Mouse (Mus musculus) testis, adult 2 months (tissue): Measurements from ENCODE around the gene Gm10097. TPM values are rescaled to one million over a fixed set of nuclear protein-coding genes. Genes with fewer than 3 reads are reported as not detected.

Experiments
- H3K27ac ChIP-seq: fragments of 200-500 bp; 2 replicates; pipeline ENCODE4 v1.5.1; 2012; ENCODE audit warnings: low read depth, low read length; ENCODE audit not compliant: control insufficient read depth, insufficient read depth
- H3K27me3 ChIP-seq: fragments of 200-500 bp; 2 replicates; pipeline ENCODE4 v1.6.1; 2012; ENCODE audit warnings: mild to moderate bottlenecking, low read length, moderate library complexity; ENCODE audit not compliant: control insufficient read depth, insufficient read depth
- H3K36me3 ChIP-seq: fragments of 200-500 bp; 2 replicates; pipeline ENCODE4 v1.6.1; 2012; ENCODE audit warnings: mild to moderate bottlenecking, low read length; ENCODE audit not compliant: control insufficient read depth, insufficient read depth
- H3K4me1 ChIP-seq: fragments of 200-500 bp; 2 replicates; pipeline ENCODE4 v1.6.1; 2012; ENCODE audit warnings: low read length; ENCODE audit not compliant: control insufficient read depth, insufficient read depth
- H3K4me3 ChIP-seq: fragments of 200-500 bp; 2 replicates; pipeline ENCODE4 v1.5.1; 2012; ENCODE audit warnings: low read depth, mild to moderate bottlenecking, low read length, moderate library complexity, mixed read lengths; ENCODE audit not compliant: control insufficient read depth
- CTCF ChIP-seq: fragments of 200-500 bp; IDR thresholded peaks from 2 replicates; pipeline ENCODE4 v1.5.1; 2012; ENCODE audit warnings: low read depth, mild to moderate bottlenecking, inconsistent platforms, low read length, moderate library complexity; ENCODE audit not compliant: control insufficient read depth, insufficient read depth, insufficient replicate concordance
- POLR2A ChIP-seq: fragments of 200-500 bp; IDR thresholded peaks from 2 replicates; pipeline ENCODE4 v1.6.1; 2012; ENCODE audit warnings: low read depth, mild to moderate bottlenecking, inconsistent platforms, low read length, moderate library complexity; ENCODE audit not compliant: control insufficient read depth
- polyA plus RNA-seq: library from polyadenylated mRNA; depleted of rRNA; stranded (reverse); fragments of >200 nt; gene quantifications from 2 replicates; pipeline ENCODE4 v1.2.3, GENCODE M21; 2012

The Gm10097 gene
- polyA plus RNA-seq, 1 experiment: not detected

DNA sequence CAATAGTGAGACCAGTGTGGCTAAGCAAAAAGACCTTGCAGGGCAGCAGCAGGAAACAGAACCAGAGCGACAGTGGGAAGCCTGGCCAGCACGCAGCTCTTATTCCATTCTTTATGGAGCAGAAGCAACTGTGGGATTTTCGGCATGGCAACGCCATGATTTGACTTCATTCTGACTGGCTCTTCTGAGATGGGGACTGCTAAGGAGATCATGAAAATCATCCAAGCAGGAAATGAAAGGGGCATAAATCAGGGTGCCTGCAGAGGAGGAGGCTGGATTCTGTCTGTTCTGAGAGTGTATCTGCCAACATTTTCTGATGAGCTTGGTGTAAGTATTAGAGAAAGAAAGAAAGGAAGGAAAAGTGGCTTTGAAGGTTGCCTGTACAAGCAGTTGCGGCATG is 47.2 kb downstream of the Gm10097 start:
- Histone ChIP-seq H3K27ac (no peak overlapping the region), H3K4me1 (no peaks in the 10 kb centered on the region), H3K4me3 (no peak overlapping the region), H3K36me3 (no peaks in the 10 kb centered on the region), H3K27me3 (no peaks in the 10 kb centered on the region)
- TF ChIP-seq CTCF: no peak
- TF ChIP-seq POLR2A: no peak

DNA sequence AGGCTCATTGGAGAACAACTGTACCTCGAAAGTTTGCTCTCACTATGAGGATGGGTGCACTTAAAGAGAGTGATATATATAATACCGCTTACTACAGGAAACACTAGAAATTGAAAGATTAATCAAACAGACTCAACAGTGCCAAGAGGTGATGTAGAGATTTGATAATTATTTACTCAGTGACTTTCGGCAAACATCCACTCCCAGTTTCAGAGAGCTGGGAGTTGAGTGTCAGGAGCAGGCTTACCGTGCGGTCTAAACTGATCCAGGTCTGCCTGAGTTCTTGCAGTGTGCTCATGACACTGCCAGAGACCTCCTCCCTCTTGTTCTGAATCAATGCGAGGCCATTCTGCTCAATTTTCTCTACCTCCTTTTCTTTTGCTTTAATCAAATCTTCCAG is 47.7 kb downstream of the Gm10097 start:
- no peak overlapping the region for H3K27ac ChIP-seq
- no peak overlapping the region for H3K4me3 ChIP-seq
- no peak for TF ChIP-seq POLR2A
- TF ChIP-seq CTCF: no peak
- no peaks in the 10 kb centered on the region for H3K27me3 ChIP-seq
- H3K4me1 ChIP-seq: no peaks in the 10 kb centered on the region
- no peaks in the 10 kb centered on the region for H3K36me3 ChIP-seq
